ENCODE assay signal across 17 mouse cellular contexts in the genomic region with DNA sequence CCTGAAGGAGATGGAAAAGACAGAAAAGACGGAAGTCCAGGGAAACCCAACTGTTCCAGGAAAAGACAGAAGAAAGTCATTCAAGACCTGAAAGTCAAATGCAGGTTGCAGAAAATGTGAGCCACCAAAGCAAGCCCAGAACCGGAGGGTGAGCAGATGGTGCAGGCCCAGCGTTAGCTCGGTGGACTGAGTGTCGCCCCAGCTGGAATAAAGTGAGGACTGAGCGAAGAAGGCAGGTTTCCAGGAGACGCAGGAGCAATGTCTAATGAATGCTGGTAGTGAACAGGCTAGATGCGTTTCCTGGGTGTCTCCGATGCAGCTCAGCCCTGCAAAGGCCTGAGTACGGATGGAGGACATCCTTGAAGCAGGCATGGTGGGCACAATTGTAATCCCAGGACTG.
"Had no signal": no experiment of that assay in that cellular context is flagged by ENCODE, and none has a peak within 500 bp of the region (broad histone marks: within the 10 kb centered on the region; RNA-seq: fewer than 3 reads in every experiment).

No protein-coding gene starts in this region.

- H3K4me1 ChIP-seq: liver, embryonic 13.5 days had no signal

- H3K36me3 ChIP-seq: liver, embryonic 13.5 days; neural tube, embryonic 13.5 days; stomach, embryonic 15.5 days had no signal

- H3K4me3 ChIP-seq: layer of hippocampus, adult 2 months; liver, embryonic 13.5 days; neural tube, embryonic 13.5 days; stomach, embryonic 15.5 days had no signal

- H3K9ac ChIP-seq: liver, embryonic 13.5 days; neural tube, embryonic 13.5 days; stomach, embryonic 15.5 days had no signal

- H3K27ac ChIP-seq: kidney, postnatal 0 days; layer of hippocampus, adult 2 months; liver, embryonic 13.5 days; neural tube, embryonic 13.5 days; stomach, embryonic 15.5 days had no signal

- H3K4me2 ChIP-seq: liver, embryonic 13.5 days; midbrain, embryonic 11.5 days; neural tube, embryonic 13.5 days; stomach, embryonic 15.5 days had no signal

- H3K27me3 ChIP-seq: liver, embryonic 13.5 days; neural tube, embryonic 13.5 days; stomach, embryonic 15.5 days had no signal

- H3K9me3 ChIP-seq: liver, embryonic 13.5 days; neural tube, embryonic 13.5 days; stomach, embryonic 15.5 days had no signal

- DNase-seq: kidney, adult 2 months; kidney, postnatal 25 days; layer of hippocampus, adult 9-11 months; liver, embryonic 13.5 days; lung, adult 2 months; lung, postnatal 14 days; lung, postnatal 4 days; midbrain, embryonic 14.5 days; retina, postnatal 1 day; right cerebral cortex, postnatal 25 days; spleen, adult 18-20 months; thymus, postnatal 25 days had no signal
